Mouse (Mus musculus) G1E (cell line): Measurements from ENCODE around the gene Tbl1xr1. TPM values are rescaled to one million over a fixed set of nuclear protein-coding genes. Genes with fewer than 3 reads are reported as not detected.

Experiments used
- ATAC-seq: 2 replicates; pipeline ENCODE4 v1.8.0; 2016; ENCODE audit warnings: mild to moderate bottlenecking; ENCODE audit not compliant: insufficient number of reproducible peaks, poor library complexity, low FRiP score, severe bottlenecking; ENCODE audit errors: extremely low read depth
- DNase-seq: peaks from one replicate; pipeline ENCODE4 v3.0.0; 2012; ENCODE audit warnings: low spot score
- H3K27me3 ChIP-seq: 2 replicates; pipeline ENCODE4 v1.6.1; 2012; ENCODE audit warnings: mild to moderate bottlenecking, low read length, inconsistent platforms; ENCODE audit not compliant: insufficient read depth
- H3K36me3 ChIP-seq: replicated peaks from 2 replicates; pipeline ENCODE3; 2012; ENCODE audit warnings: mild to moderate bottlenecking, inconsistent platforms
- H3K4me1 ChIP-seq: 2 replicates; pipeline ENCODE4 v1.6.1; 2012; ENCODE audit warnings: low read depth, low read length, inconsistent platforms, mixed read lengths; ENCODE audit not compliant: insufficient read depth
- H3K4me3 ChIP-seq: 2 replicates; pipeline ENCODE4 v1.5.1; 2012; ENCODE audit warnings: low read depth, mild to moderate bottlenecking, inconsistent platforms, low read length, moderate library complexity, mixed read lengths
- H3K9me3 ChIP-seq: replicated peaks from 2 replicates; pipeline ENCODE4 v1.6.1; 2012; ENCODE audit warnings: inconsistent platforms
- CTCF ChIP-seq: IDR thresholded peaks from 2 replicates; pipeline ENCODE4 v1.5.1; 2012; ENCODE audit warnings: low read depth, low read length, inconsistent platforms, mixed read lengths
- GATA1 ChIP-seq: IDR thresholded peaks from 2 replicates; pipeline ENCODE4 v1.6.1; 2012; ENCODE audit warnings: borderline replicate concordance, low read length, inconsistent platforms, mixed read lengths
- GATA2 ChIP-seq: IDR thresholded peaks from 2 replicates; pipeline ENCODE4 v1.6.1; 2012; ENCODE audit warnings: low read depth, low read length, inconsistent platforms, borderline replicate concordance
- POLR2AphosphoS5 ChIP-seq: IDR thresholded peaks from 2 replicates; pipeline ENCODE4 v1.6.1; 2012; ENCODE audit warnings: low read depth, low read length, inconsistent platforms; ENCODE audit not compliant: insufficient replicate concordance
- TAL1 ChIP-seq: conservative IDR thresholded peaks from 2 replicates; pipeline ENCODE4 v1.6.1; 2012; ENCODE audit warnings: low read depth, low read length, inconsistent platforms, mixed read lengths
- polyA plus RNA-seq: library from polyadenylated mRNA; stranded (reverse); fragments of >175 nt; gene quantifications from 2 replicates; pipeline ENCODE4 v1.2.3, GENCODE M21; 2012
- total RNA-seq, 2 experiments: library from RNA; stranded (forward) in 1 of 2; stranded (reverse) in 1 of 2; fragments of 200-1000 nt in 1 of 2; fragments of >200 nt in 1 of 2; fragmentation: Nextera tagmentation in 1 of 2; gene quantifications; 2 replicates each; pipeline ENCODE4 v1.2.3; 2014 to 2017

Gene Tbl1xr1
- total and polyA plus RNA-seq, 3 experiments, result 25.9 to 95.8 (median 53.5) TPM

- no peak for ATAC-seq
- no peak for DNase-seq
- Histone ChIP-seq H3K27me3 (no peaks in the 10 kb centered on the region), H3K36me3 (peaks cover 40% of the 10 kb centered on the region), H3K4me3 (no peak overlapping the region), H3K9me3 (no peaks in the 10 kb centered on the region), H3K4me1 (peaks cover 70% of the 10 kb centered on the region)
- TF ChIP-seq POLR2AphosphoS5, result no peak
- TF ChIP-seq GATA1, result no peak
- no peak for TF ChIP-seq CTCF
- TF ChIP-seq TAL1, result no peak
- no peak for TF ChIP-seq GATA2
Observed at GRCm38 (mm10) chr3:22147433-22147927, 71.0 kb downstream of the Tbl1xr1 start.

GRCm38 (mm10) chr3:22148306-22148932 is 72.0 kb downstream of the Tbl1xr1 start:
- peak; percentile 69 for ATAC-seq
- peaks cover 38% of the 10 kb centered on the region for H3K36me3 ChIP-seq
- no peak overlapping the region for H3K4me3 ChIP-seq
- H3K4me1 ChIP-seq, result peaks cover 62% of the 10 kb centered on the region
- no peak for DNase-seq
- H3K9me3 ChIP-seq, result no peaks in the 10 kb centered on the region
- no peaks in the 10 kb centered on the region for H3K27me3 ChIP-seq
- no peak for TF ChIP-seq POLR2AphosphoS5
- TF ChIP-seq TAL1, result 0 out of 2 replicates have a peak, but pooled peaks have one; percentile 24
- no peak for TF ChIP-seq GATA2
- no peak for TF ChIP-seq CTCF
- no peak for TF ChIP-seq GATA1

- no peaks in the 10 kb centered on the region for H3K9me3 ChIP-seq
- peaks cover 32% of the 10 kb centered on the region for H3K36me3 ChIP-seq
- H3K27me3 ChIP-seq, result no peaks in the 10 kb centered on the region
- ATAC-seq, result peak; percentile 70
- peaks cover 49% of the 10 kb centered on the region for H3K4me1 ChIP-seq
- DNase-seq, result peak; percentile 11
- TF ChIP-seq GATA1, result no peak
- peak; percentile 69 for TF ChIP-seq TAL1
- H3K4me3 ChIP-seq, result no peak overlapping the region
Observed at GRCm38 (mm10) chr3:22150872-22151530, 74.5 kb downstream of the Tbl1xr1 start.

GRCm38 (mm10) chr3:22152773-22153172 is 76.3 kb downstream of the Tbl1xr1 start:
- Histone ChIP-seq H3K36me3 (peaks cover 26% of the 10 kb centered on the region), H3K4me1 (peaks cover 40% of the 10 kb centered on the region), H3K9me3 (no peaks in the 10 kb centered on the region), H3K27me3 (no peaks in the 10 kb centered on the region), H3K4me3 (no peak overlapping the region)
- DNase-seq (no peak), ATAC-seq (no peak)
- TF ChIP-seq CTCF, result no peak
- no peak for TF ChIP-seq GATA1
- TF ChIP-seq TAL1, result no peak
- TF ChIP-seq GATA2, result no peak
- no peak for TF ChIP-seq POLR2AphosphoS5

- H3K9me3 ChIP-seq, result no peaks in the 10 kb centered on the region
- TF ChIP-seq POLR2AphosphoS5 (no peak), GATA2 (no peak), TAL1 (no peak), CTCF (no peak), GATA1 (no peak)
- DNase-seq (no peak), ATAC-seq (no peak)
- H3K4me1 ChIP-seq, result peaks cover 26% of the 10 kb centered on the region
- no peaks in the 10 kb centered on the region for H3K27me3 ChIP-seq
- no peak overlapping the region for H3K4me3 ChIP-seq
- peaks cover 20% of the 10 kb centered on the region for H3K36me3 ChIP-seq
Observed at GRCm38 (mm10) chr3:22154522-22154921, 78.1 kb downstream of the Tbl1xr1 start.

GRCm38 (mm10) chr3:22156397-22156796 is 79.9 kb downstream of the Tbl1xr1 start:
- Histone ChIP-seq H3K9me3 (no peaks in the 10 kb centered on the region), H3K4me1 (peaks cover 11% of the 10 kb centered on the region), H3K36me3 (peaks cover 20% of the 10 kb centered on the region), H3K27me3 (no peaks in the 10 kb centered on the region), H3K4me3 (no peak overlapping the region)
- TF ChIP-seq CTCF (no peak), TAL1 (no peak), GATA2 (no peak), POLR2AphosphoS5 (no peak), GATA1 (no peak)
- peak; percentile 66; the same call in 1 of the 2 replicates for ATAC-seq
- DNase-seq, result no peak

- ATAC-seq, result no peak
- DNase-seq, result no peak
- peaks cover 43% of the 10 kb centered on the region for H3K36me3 ChIP-seq
- H3K4me3 ChIP-seq, result no peak overlapping the region
- no peaks in the 10 kb centered on the region for H3K9me3 ChIP-seq
- H3K4me1 ChIP-seq, result peaks cover 6% of the 10 kb centered on the region; the same call in 1 of the 2 replicates
- TF ChIP-seq CTCF, result no peak
- TF ChIP-seq TAL1, result no peak
- no peak for TF ChIP-seq GATA1
- no peak for TF ChIP-seq POLR2AphosphoS5
- TF ChIP-seq GATA2, result no peak
- H3K27me3 ChIP-seq, result no peaks in the 10 kb centered on the region
Observed at GRCm38 (mm10) chr3:22162948-22163347, 86.5 kb downstream of the Tbl1xr1 start.
